Mouse (Mus musculus) lung, postnatal 0 days (tissue): ENCODE measurements around the gene Slc9b2. TPM values are rescaled to one million over a fixed set of nuclear protein-coding genes. Genes with fewer than 3 reads are reported as not detected.

Experiments used
- ATAC-seq: fragments of 200-750 bp; cut with Nextera tagmentation; 2 replicates; pipeline ENCODE4 v1.8.0; 2017; ENCODE audit warnings: moderate library complexity
- DNase-seq: peaks from one replicate; pipeline ENCODE4 v3.0.0-alpha.2; 2016; ENCODE audit warnings: low spot score
- H3K27ac ChIP-seq: fragments of 300-500 bp; sonication (generic); 2 replicates; pipeline ENCODE4 v1.5.1; 2014; ENCODE audit warnings: antibody characterized with exemption, mild to moderate bottlenecking, low read length, mixed read lengths
- H3K27me3 ChIP-seq: fragments of 300-500 bp; sonication (generic); replicated peaks from 2 replicates; pipeline ENCODE4 v1.6.1; 2014; ENCODE audit warnings: low read length, mixed read lengths; ENCODE audit not compliant: insufficient read depth
- H3K36me3 ChIP-seq: fragments of 300-500 bp; sonication (generic); 2 replicates; pipeline ENCODE4 v1.6.1; 2014; ENCODE audit warnings: low read length, mixed read lengths; ENCODE audit not compliant: insufficient read depth
- H3K4me1 ChIP-seq: fragments of 300-500 bp; sonication (generic); 2 replicates; pipeline ENCODE4 v1.6.1; 2014; ENCODE audit warnings: antibody characterized with exemption, low read depth, low read length, mixed read lengths; ENCODE audit not compliant: insufficient read depth
- H3K4me2 ChIP-seq: fragments of 300-500 bp; sonication (generic); replicated peaks from 2 replicates; pipeline ENCODE4 v1.6.1; 2014; ENCODE audit warnings: low read depth, mild to moderate bottlenecking, low read length, moderate library complexity, mixed read lengths
- H3K4me3 ChIP-seq: fragments of 300-500 bp; sonication (generic); 2 replicates; pipeline ENCODE4 v1.5.1; 2014; ENCODE audit warnings: low read depth, low read length
- H3K9ac ChIP-seq: fragments of 300-500 bp; sonication (generic); replicated peaks from 2 replicates; pipeline ENCODE4 v1.6.1; 2014; ENCODE audit warnings: low read depth, mild to moderate bottlenecking
- H3K9me3 ChIP-seq: fragments of 300-500 bp; sonication (generic); 2 replicates; pipeline ENCODE4 v1.6.1; 2016; ENCODE audit warnings: low read length, mixed read lengths
- CTCF ChIP-seq: IDR thresholded peaks from 2 replicates; pipeline ENCODE4 v1.5.1; 2016; ENCODE audit warnings: antibody characterized with exemption, mild to moderate bottlenecking
- EP300 ChIP-seq: IDR thresholded peaks from 2 replicates; pipeline ENCODE4 v1.6.1; 2016; ENCODE audit warnings: antibody characterized with exemption, mild to moderate bottlenecking, control low read depth
- WGBS: fragments of 180-500 bp; shearing (Covaris S2); extraction: QIAGEN DNeasy Blood & Tissue Kit; methylation state at CpG from one replicate; pipeline ENCODE4 v1.1.7; 2014; 5-methylcytosine and 5-hydroxymethylcytosine counted together
- polyA plus RNA-seq: library from polyadenylated mRNA; unstranded; fragments of >200 nt; fragmentation: Nextera tagmentation; extraction: Ambion mirVana; gene quantifications from 2 replicates; pipeline ENCODE4 v1.2.1, GENCODE M21; 2015

The Slc9b2 gene
- polyA plus RNA-seq, 1 experiment from 2014 or later = 0.26 TPM

DNA sequence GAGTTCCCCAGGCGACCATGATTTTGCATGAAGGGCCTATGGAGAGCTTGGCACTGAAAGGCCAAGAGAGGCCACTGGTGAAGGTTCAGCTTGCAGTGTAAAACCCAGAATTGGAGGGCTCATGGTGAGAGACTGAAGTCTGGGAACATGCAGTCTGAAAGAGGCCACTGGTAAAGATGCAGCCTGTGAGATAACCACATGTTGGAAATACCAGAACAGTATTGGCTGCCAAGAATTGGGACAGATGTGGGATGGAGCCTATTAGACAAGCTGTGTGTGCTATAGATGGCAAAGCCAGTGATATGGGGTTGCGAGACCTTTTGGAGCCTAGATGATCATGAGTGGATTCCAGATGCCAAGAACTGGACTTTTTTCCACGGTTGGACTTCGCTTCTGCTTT is 72.4 kb downstream of the Slc9b2 start:
- Histone ChIP-seq H3K4me2 (no peak overlapping the region), H3K4me3 (no peak overlapping the region), H3K9ac (no peak overlapping the region), H3K36me3 (no peaks in the 10 kb centered on the region), H3K27ac (no peak overlapping the region), H3K4me1 (no peaks in the 10 kb centered on the region), H3K9me3 (no peaks in the 10 kb centered on the region), H3K27me3 (no peaks in the 10 kb centered on the region)
- 90% methylated on average over 4 of the region's 4 CpGs for WGBS
- no peak for ATAC-seq
- no peak for TF ChIP-seq CTCF
- no peak for TF ChIP-seq EP300
- DNase-seq = no peak

- no peak for TF ChIP-seq EP300
- no peak for TF ChIP-seq CTCF
- Histone ChIP-seq H3K9me3 (no peaks in the 10 kb centered on the region), H3K4me1 (no peaks in the 10 kb centered on the region), H3K27me3 (no peaks in the 10 kb centered on the region), H3K27ac (no peak overlapping the region), H3K9ac (no peak overlapping the region), H3K4me2 (no peak overlapping the region), H3K36me3 (no peaks in the 10 kb centered on the region), H3K4me3 (no peak overlapping the region)
- DNase-seq (no peak), ATAC-seq (no peak)
- WGBS = 50% methylated on average over 6 of the region's 6 CpGs
Observed at GRCm38 (mm10) chr3:135393186-135393585, 85.7 kb downstream of the Slc9b2 start.

Other genes starting within 250 kb of the Slc9b2 start
- 1.1 and 1.6 TPM in 2 replicates for gene Cenpe, start 95.2 kb upstream of the Slc9b2 start, polyA plus RNA-seq
- 5.8 and 5.9 TPM in 2 replicates for gene Bdh2, start 26.5 kb upstream of the Slc9b2 start, polyA plus RNA-seq
- gene Slc9b1, start 40.3 kb downstream of the Slc9b2 start, polyA plus RNA-seq = 0.26 and 0.31 TPM in 2 replicates
- 34.3 and 34.8 TPM in 2 replicates for gene Cisd2, start 116.2 kb downstream of the Slc9b2 start, polyA plus RNA-seq
- gene Ube2d3, start 130.4 kb downstream of the Slc9b2 start, polyA plus RNA-seq = 386 TPM in 2 replicates
- gene Manba, start 177.9 kb downstream of the Slc9b2 start, polyA plus RNA-seq = 9.2 and 9.9 TPM in 2 replicates